Mouse (Mus musculus): Measurements from ENCODE around the gene Lpcat1.

Gene Lpcat1

GRCm38 (mm10) chr13:73477841-73478240 lies 10.8 kb downstream of the Lpcat1 start:
- 74% methylated on average over 2 of the region's 2 CpGs for WGBS

- WGBS = 49% methylated on average over 7 of the region's 7 CpGs
Measured at GRCm38 (mm10) chr13:73482476-73482875, 15.5 kb downstream of the Lpcat1 start.

- 87% methylated on average over 6 of the region's 6 CpGs for WGBS
Measured at GRCm38 (mm10) chr13:73483331-73483730, 16.3 kb downstream of the Lpcat1 start.

GRCm38 (mm10) chr13:73484171-73484570 lies 17.2 kb downstream of the Lpcat1 start:
- WGBS = 77% methylated on average over 5 of the region's 5 CpGs

- WGBS = 44% methylated on average over 3 of the region's 3 CpGs
Measured at GRCm38 (mm10) chr13:73488105-73488504, 21.1 kb downstream of the Lpcat1 start.

GRCm38 (mm10) chr13:73488707-73489106 lies 21.7 kb downstream of the Lpcat1 start:
- 72% methylated on average over 9 of the region's 9 CpGs for WGBS

GRCm38 (mm10) chr13:73489986-73490385 lies 23.0 kb downstream of the Lpcat1 start:
- WGBS = 65% methylated on average over 3 of the region's 3 CpGs

- WGBS = 50% methylated on average over 8 of the region's 8 CpGs
Measured at GRCm38 (mm10) chr13:73490564-73491170, 23.7 kb downstream of the Lpcat1 start.

- 85% methylated on average over 4 of the region's 4 CpGs for WGBS
Measured at GRCm38 (mm10) chr13:73493183-73493582, 26.2 kb downstream of the Lpcat1 start.

- WGBS = 94% methylated on average over 9 of the region's 9 CpGs
Measured at GRCm38 (mm10) chr13:73494528-73494927, 27.5 kb downstream of the Lpcat1 start.

- WGBS = 69% methylated on average over 2 of the region's 2 CpGs
Measured at GRCm38 (mm10) chr13:73496137-73496536, 29.1 kb downstream of the Lpcat1 start.

- WGBS = 63% methylated on average over 6 of the region's 6 CpGs
Measured at GRCm38 (mm10) chr13:73499893-73500604, 33.1 kb downstream of the Lpcat1 start.

- 40% methylated on average over 2 of the region's 2 CpGs for whole genome bisulfite sequencing
Measured at GRCm38 (mm10) chr13:73502719-73503118, 35.7 kb downstream of the Lpcat1 start.

- 78% methylated on average over 7 of the region's 7 CpGs for WGBS
Measured at GRCm38 (mm10) chr13:73505686-73506467, 38.9 kb downstream of the Lpcat1 start.

- 70% methylated on average over 8 of the region's 8 CpGs for WGBS
Measured at GRCm38 (mm10) chr13:73508817-73509550, 42.0 kb downstream of the Lpcat1 start.

GRCm38 (mm10) chr13:73509869-73510268 lies 42.9 kb downstream of the Lpcat1 start:
- 33% methylated on average over 6 of the region's 6 CpGs for WGBS

- WGBS = 56% methylated on average over 13 of the region's 13 CpGs
Measured at GRCm38 (mm10) chr13:73512776-73513673, 46.0 kb downstream of the Lpcat1 start.

- WGBS = 75% methylated on average over 4 of the region's 4 CpGs
Measured at GRCm38 (mm10) chr13:73516886-73517285, 49.9 kb downstream of the Lpcat1 start.

- WGBS = 92% methylated on average over 3 of the region's 3 CpGs
Measured at GRCm38 (mm10) chr13:73533716-73534115, 66.7 kb downstream of the Lpcat1 start.

GRCm38 (mm10) chr13:73535287-73535686 lies 68.3 kb downstream of the Lpcat1 start:
- 60% methylated on average over 3 of the region's 3 CpGs for WGBS

- WGBS = under 1% methylated on average over 26 of the region's 26 CpGs
Measured at GRCm38 (mm10) chr13:73536403-73536821, 69.4 kb downstream of the Lpcat1 start, which contains the start of gene Slc6a3. TSS of gene Slc6a3 (plus strand) at chr13:73536747.
